Mouse (Mus musculus) G1E (cell line): ENCODE measurements around the gene Rnf207. TPM values are rescaled to one million over a fixed set of nuclear protein-coding genes. Genes with fewer than 3 reads are reported as not detected.

Experiments used
- ATAC-seq: 2 replicates; pipeline ENCODE4 v1.8.0; 2016; ENCODE audit warnings: mild to moderate bottlenecking; ENCODE audit not compliant: insufficient number of reproducible peaks, poor library complexity, low FRiP score, severe bottlenecking; ENCODE audit errors: extremely low read depth
- DNase-seq: peaks from one replicate; pipeline ENCODE4 v3.0.0; 2012; ENCODE audit warnings: low spot score
- H3K27me3 ChIP-seq: 2 replicates; pipeline ENCODE4 v1.6.1; 2012; ENCODE audit warnings: mild to moderate bottlenecking, low read length, inconsistent platforms; ENCODE audit not compliant: insufficient read depth
- H3K36me3 ChIP-seq: replicated peaks from 2 replicates; pipeline ENCODE3; 2012; ENCODE audit warnings: mild to moderate bottlenecking, inconsistent platforms
- H3K4me1 ChIP-seq: 2 replicates; pipeline ENCODE4 v1.6.1; 2012; ENCODE audit warnings: low read depth, low read length, inconsistent platforms, mixed read lengths; ENCODE audit not compliant: insufficient read depth
- H3K4me3 ChIP-seq: 2 replicates; pipeline ENCODE4 v1.5.1; 2012; ENCODE audit warnings: low read depth, mild to moderate bottlenecking, inconsistent platforms, low read length, moderate library complexity, mixed read lengths
- H3K9me3 ChIP-seq: replicated peaks from 2 replicates; pipeline ENCODE4 v1.6.1; 2012; ENCODE audit warnings: inconsistent platforms
- CTCF ChIP-seq: IDR thresholded peaks from 2 replicates; pipeline ENCODE4 v1.5.1; 2012; ENCODE audit warnings: low read depth, low read length, inconsistent platforms, mixed read lengths
- GATA1 ChIP-seq: IDR thresholded peaks from 2 replicates; pipeline ENCODE4 v1.6.1; 2012; ENCODE audit warnings: borderline replicate concordance, low read length, inconsistent platforms, mixed read lengths
- GATA2 ChIP-seq: IDR thresholded peaks from 2 replicates; pipeline ENCODE4 v1.6.1; 2012; ENCODE audit warnings: low read depth, low read length, inconsistent platforms, borderline replicate concordance
- POLR2AphosphoS5 ChIP-seq: IDR thresholded peaks from 2 replicates; pipeline ENCODE4 v1.6.1; 2012; ENCODE audit warnings: low read depth, low read length, inconsistent platforms; ENCODE audit not compliant: insufficient replicate concordance
- TAL1 ChIP-seq: conservative IDR thresholded peaks from 2 replicates; pipeline ENCODE4 v1.6.1; 2012; ENCODE audit warnings: low read depth, low read length, inconsistent platforms, mixed read lengths
- polyA plus RNA-seq: library from polyadenylated mRNA; stranded (reverse); fragments of >175 nt; gene quantifications from 2 replicates; pipeline ENCODE4 v1.2.3, GENCODE M21; 2012
- total RNA-seq, 2 experiments: library from RNA; stranded (forward) in 1 of 2; stranded (reverse) in 1 of 2; fragments of 200-1000 nt in 1 of 2; fragments of >200 nt in 1 of 2; fragmentation: Nextera tagmentation in 1 of 2; gene quantifications; 2 replicates each; pipeline ENCODE4 v1.2.3; 2014 to 2017

Rnf207 gene
- total and polyA plus RNA-seq, 3 experiments: 0.11 TPM; not detected in 2

GRCm38 (mm10) chr4:152277916-152278315, 40.9 kb downstream of the Rnf207 start:
- no peak for TF ChIP-seq TAL1
- TF ChIP-seq GATA1: no peak
- no peak for TF ChIP-seq POLR2AphosphoS5
- TF ChIP-seq CTCF: no peak
- TF ChIP-seq GATA2: no peak
- Histone ChIP-seq H3K27me3 (peaks cover 21% of the 10 kb centered on the region; the same call in 1 of the 2 replicates), H3K9me3 (peaks cover 24% of the 10 kb centered on the region), H3K36me3 (peaks cover 2% of the 10 kb centered on the region), H3K4me3 (no peak overlapping the region), H3K4me1 (peaks cover 8% of the 10 kb centered on the region)
- ATAC-seq: no peak
- no peak for DNase-seq

GRCm38 (mm10) chr4:152276389-152277347, 42.1 kb downstream of the Rnf207 start:
- Histone ChIP-seq H3K9me3 (peaks cover 14% of the 10 kb centered on the region), H3K27me3 (peaks cover 21% of the 10 kb centered on the region; the same call in 1 of the 2 replicates), H3K4me1 (peaks cover 8% of the 10 kb centered on the region), H3K36me3 (peaks cover 14% of the 10 kb centered on the region), H3K4me3 (no peak overlapping the region)
- TF ChIP-seq CTCF (peak; percentile 53), GATA1 (no peak)
- ATAC-seq (no peak), DNase-seq (no peak)

GRCm38 (mm10) chr4:152274681-152275131, 44.1 kb downstream of the Rnf207 start:
- Histone ChIP-seq H3K27me3 (peaks cover 16% of the 10 kb centered on the region; the same call in 1 of the 2 replicates), H3K4me3 (no peak overlapping the region; the same call in 1 of the 2 replicates), H3K36me3 (peaks cover 33% of the 10 kb centered on the region), H3K4me1 (peaks cover 8% of the 10 kb centered on the region), H3K9me3 (peaks cover 8% of the 10 kb centered on the region)
- DNase-seq: no peak
- no peak for ATAC-seq
- no peak for TF ChIP-seq TAL1
- TF ChIP-seq GATA2: no peak
- no peak for TF ChIP-seq GATA1
- TF ChIP-seq CTCF: no peak
- TF ChIP-seq POLR2AphosphoS5: no peak

GRCm38 (mm10) chr4:152273621-152274236, 45.1 kb downstream of the Rnf207 start, which contains the start of gene Gpr153:
Gpr153 (plus strand) TSS chr4:152274232.
- H3K9me3 ChIP-seq: peaks cover 5% of the 10 kb centered on the region
- peaks cover 15% of the 10 kb centered on the region; the same call in 1 of the 2 replicates for H3K27me3 ChIP-seq
- ATAC-seq: no peak
- no peak for TF ChIP-seq CTCF
- no peak for TF ChIP-seq POLR2AphosphoS5
- no peak for TF ChIP-seq TAL1
- TF ChIP-seq GATA1: no peak
- no peak for TF ChIP-seq GATA2
- peaks cover 8% of the 10 kb centered on the region for H3K4me1 ChIP-seq
- no peak for DNase-seq
- H3K36me3 ChIP-seq: peaks cover 43% of the 10 kb centered on the region
- peak within 1 kb of the TSS; percentile 20; the same call in 1 of the 2 replicates for H3K4me3 ChIP-seq

- Histone ChIP-seq H3K36me3 (peaks cover 48% of the 10 kb centered on the region), H3K27me3 (peaks cover 15% of the 10 kb centered on the region; the same call in 1 of the 2 replicates), H3K4me1 (peaks cover 8% of the 10 kb centered on the region), H3K9me3 (peaks cover 5% of the 10 kb centered on the region), H3K4me3 (no peak overlapping the region)
- no peak for TF ChIP-seq GATA1
- no peak for TF ChIP-seq POLR2AphosphoS5
- no peak for TF ChIP-seq CTCF
- TF ChIP-seq GATA2: no peak
- TF ChIP-seq TAL1: no peak
- ATAC-seq (no peak), DNase-seq (no peak)
Measured at GRCm38 (mm10) chr4:152273191-152273590, 45.6 kb downstream of the Rnf207 start.

- Histone ChIP-seq H3K9me3 (peaks cover 5% of the 10 kb centered on the region), H3K36me3 (peaks cover 55% of the 10 kb centered on the region), H3K4me3 (no peak overlapping the region), H3K27me3 (peaks cover 15% of the 10 kb centered on the region; the same call in 1 of the 2 replicates), H3K4me1 (peaks cover 8% of the 10 kb centered on the region)
- TF ChIP-seq GATA1 (no peak), TAL1 (no peak), GATA2 (no peak), POLR2AphosphoS5 (no peak), CTCF (no peak)
- ATAC-seq: no peak
- DNase-seq: no peak
Measured at GRCm38 (mm10) chr4:152272449-152273049, 46.2 kb downstream of the Rnf207 start.
